Mouse (Mus musculus): Measurements from ENCODE around the gene Glce. TPM values are rescaled to one million over a fixed set of nuclear protein-coding genes. Genes with fewer than 3 reads are reported as not detected.

Gene Glce
- polyA plus RNA-seq, 1 experiment: 3.3 TPM

DNA sequence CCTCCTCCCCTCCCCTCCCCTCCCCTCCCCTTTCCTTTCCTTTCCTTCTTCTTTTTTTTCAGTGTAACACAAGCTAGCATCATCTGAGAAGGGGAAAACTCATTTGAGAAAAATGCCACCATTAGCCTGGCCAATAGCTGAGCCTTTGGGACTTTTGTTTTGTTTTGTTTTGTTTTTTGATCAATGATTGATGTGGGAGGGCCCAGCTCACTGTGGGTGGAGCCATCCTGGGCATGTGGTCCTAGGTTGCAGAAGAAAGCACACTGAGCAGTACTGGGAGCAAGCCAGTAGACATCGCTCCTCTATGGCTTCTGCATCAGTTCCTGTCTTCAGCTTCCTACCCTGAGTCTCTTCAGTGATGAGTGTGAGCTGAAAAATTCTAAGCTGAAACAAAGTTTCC is 86.6 kb downstream of the Glce start:
- Histone ChIP-seq H3K4me1 (ENCODE audit: control insufficient read depth, insufficient read depth, low read length) (no peaks in the 10 kb centered on the region), H3K27ac (ENCODE audit: insufficient read depth, low read depth, low read length) (no peak overlapping the region), H3K27me3 (replicated peaks; ENCODE audit: control insufficient read depth, insufficient read depth, low read length) (no peaks in the 10 kb centered on the region), H3K4me3 (ENCODE audit: insufficient read depth, low read depth, low read length) (no peak overlapping the region), H3K36me3 (ENCODE audit: control insufficient read depth, insufficient read depth, low read length) (no peaks in the 10 kb centered on the region)
- no peak for TF ChIP-seq POLR2A (IDR thresholded peaks at IDR 0.05; ENCODE audit: low read depth, low read length)
- TF ChIP-seq CTCF (conservative IDR thresholded peaks at IDR 0.05; ENCODE audit: insufficient read depth, insufficient read length, low read depth, low read length): no peak
- 82% methylated on average over 1 of the region's 1 CpGs for WGBS
- DNase-seq: no peak

GRCm38 (mm10) chr9:62032206-62032605 is 90.2 kb downstream of the Glce start:
- Histone ChIP-seq H3K4me1 (ENCODE audit: control insufficient read depth, insufficient read depth, low read length) (0 out of 2 replicates have a peak, but pooled peaks cover under 1% of the 10 kb centered on the region), H3K27ac (ENCODE audit: insufficient read depth, low read depth, low read length) (no peak overlapping the region), H3K4me3 (ENCODE audit: insufficient read depth, low read depth, low read length) (no peak overlapping the region), H3K27me3 (replicated peaks; ENCODE audit: control insufficient read depth, insufficient read depth, low read length) (no peaks in the 10 kb centered on the region), H3K36me3 (ENCODE audit: control insufficient read depth, insufficient read depth, low read length) (no peaks in the 10 kb centered on the region)
- no peak for TF ChIP-seq CTCF (conservative IDR thresholded peaks at IDR 0.05; ENCODE audit: insufficient read depth, insufficient read length, low read depth, low read length)
- no peak for TF ChIP-seq POLR2A (IDR thresholded peaks at IDR 0.05; ENCODE audit: low read depth, low read length)
- no peak for DNase-seq
- 97% methylated on average over 3 of the region's 3 CpGs for whole genome bisulfite sequencing

DNA sequence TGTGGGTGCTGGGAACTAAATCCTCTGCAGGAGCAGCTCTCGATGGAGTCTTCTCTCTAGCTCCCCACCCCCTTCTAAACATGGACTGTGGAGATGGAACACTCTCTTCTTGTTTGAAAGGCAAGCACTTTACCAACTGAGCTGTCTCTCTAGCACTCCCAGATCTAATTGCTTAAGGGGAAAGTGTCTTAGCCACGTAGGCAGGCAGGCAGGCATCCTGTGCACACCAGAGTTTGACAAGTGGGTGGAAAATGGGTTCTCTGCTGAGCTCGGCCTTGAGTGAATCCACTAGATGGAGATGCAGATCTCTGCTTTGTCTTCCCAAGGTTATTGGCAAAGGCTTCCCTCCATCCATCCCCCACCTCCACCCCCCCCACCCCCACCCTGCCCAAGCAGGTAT is 94.4 kb downstream of the Glce start:
- Histone ChIP-seq H3K4me3 (ENCODE audit: insufficient read depth, low read depth, low read length) (no peak overlapping the region), H3K27me3 (replicated peaks; ENCODE audit: control insufficient read depth, insufficient read depth, low read length) (no peaks in the 10 kb centered on the region), H3K27ac (ENCODE audit: insufficient read depth, low read depth, low read length) (no peak overlapping the region), H3K4me1 (ENCODE audit: control insufficient read depth, insufficient read depth, low read length) (peaks cover 19% of the 10 kb centered on the region; the same call in 1 of the 2 replicates), H3K36me3 (ENCODE audit: control insufficient read depth, insufficient read depth, low read length) (no peaks in the 10 kb centered on the region)
- no peak for TF ChIP-seq CTCF (conservative IDR thresholded peaks at IDR 0.05; ENCODE audit: insufficient read depth, insufficient read length, low read depth, low read length)
- TF ChIP-seq POLR2A (IDR thresholded peaks at IDR 0.05; ENCODE audit: low read depth, low read length): no peak
- no peak for DNase-seq
- 72% methylated on average over 3 of the region's 3 CpGs for WGBS

GRCm38 (mm10) chr9:62026600-62026999 is 95.9 kb downstream of the Glce start, which contains the start of gene Paqr5:
Gene Paqr5 (minus strand): TSS chr9:62026856.
- WGBS: under 1% methylated on average over 32 of the region's 32 CpGs
- Histone ChIP-seq H3K4me3 (ENCODE audit: insufficient read depth, low read depth, low read length) (peak within 1 kb of the TSS; percentile 79), H3K36me3 (ENCODE audit: control insufficient read depth, insufficient read depth, low read length) (no peaks in the 10 kb centered on the region), H3K27ac (ENCODE audit: insufficient read depth, low read depth, low read length) (peak within 1 kb of the TSS; percentile 90), H3K27me3 (replicated peaks; ENCODE audit: control insufficient read depth, insufficient read depth, low read length) (no peaks in the 10 kb centered on the region), H3K4me1 (ENCODE audit: control insufficient read depth, insufficient read depth, low read length) (peaks cover 32% of the 10 kb centered on the region)
- peak; percentile 90 for DNase-seq
- TF ChIP-seq POLR2A (IDR thresholded peaks at IDR 0.05; ENCODE audit: low read depth, low read length) (peak; percentile 14), CTCF (conservative IDR thresholded peaks at IDR 0.05; ENCODE audit: insufficient read depth, insufficient read length, low read depth, low read length) (no peak)

DNA sequence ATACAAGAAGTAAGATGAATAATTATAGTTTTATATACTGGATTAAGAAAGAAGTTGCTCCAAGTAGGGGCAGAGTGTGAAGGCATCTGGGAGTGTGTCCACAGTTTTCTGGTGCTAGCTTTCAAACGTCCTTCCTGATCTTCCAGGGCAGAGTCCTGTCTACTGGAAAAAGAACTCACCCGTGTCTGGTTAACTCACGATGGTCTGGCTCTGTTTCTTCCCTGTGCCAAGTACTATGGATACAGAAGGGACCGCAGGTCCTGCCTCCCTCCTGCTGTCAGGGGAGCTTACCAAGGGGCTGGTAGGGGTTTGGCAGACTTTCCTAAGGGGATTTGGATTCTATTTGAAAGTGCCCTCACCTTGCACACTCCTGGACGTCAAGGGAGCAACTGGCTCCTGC is 97.4 kb downstream of the Glce start:
- Histone ChIP-seq H3K27ac (ENCODE audit: insufficient read depth, low read depth, low read length) (peak overlapping the region; percentile 88), H3K36me3 (ENCODE audit: control insufficient read depth, insufficient read depth, low read length) (no peaks in the 10 kb centered on the region), H3K27me3 (replicated peaks; ENCODE audit: control insufficient read depth, insufficient read depth, low read length) (no peaks in the 10 kb centered on the region), H3K4me3 (ENCODE audit: insufficient read depth, low read depth, low read length) (peak overlapping the region; percentile 49), H3K4me1 (ENCODE audit: control insufficient read depth, insufficient read depth, low read length) (peaks cover 43% of the 10 kb centered on the region)
- TF ChIP-seq CTCF (conservative IDR thresholded peaks at IDR 0.05; ENCODE audit: insufficient read depth, insufficient read length, low read depth, low read length) (no peak), POLR2A (IDR thresholded peaks at IDR 0.05; ENCODE audit: low read depth, low read length) (no peak)
- peak; percentile 86 for DNase-seq
- 19% methylated on average over 5 of the region's 5 CpGs for WGBS

DNA sequence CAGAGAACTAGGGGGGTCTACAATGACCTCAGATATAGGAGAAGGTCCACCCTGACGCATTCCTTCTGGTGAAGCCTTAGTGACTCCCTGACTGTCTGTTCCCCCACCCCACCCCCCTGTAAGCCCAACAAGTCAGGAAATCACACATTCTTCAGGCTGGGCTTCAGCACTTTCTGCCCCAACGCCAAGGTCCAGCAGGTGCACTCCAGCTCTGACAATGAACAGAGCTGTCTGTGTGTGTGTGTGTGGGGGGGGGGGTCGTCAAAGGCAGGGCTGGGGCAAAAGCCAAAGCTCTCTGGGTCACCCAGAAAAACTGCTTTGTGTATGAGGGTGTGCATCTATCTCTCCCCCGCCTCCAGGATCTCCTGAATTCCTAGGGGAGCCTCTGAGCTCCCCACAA is 98.6 kb downstream of the Glce start:
- H3K27ac ChIP-seq (ENCODE audit: insufficient read depth, low read depth, low read length): peak overlapping the region; percentile 88
- TF ChIP-seq CTCF (conservative IDR thresholded peaks at IDR 0.05; ENCODE audit: insufficient read depth, insufficient read length, low read depth, low read length) (no peak), POLR2A (IDR thresholded peaks at IDR 0.05; ENCODE audit: low read depth, low read length) (no peak)
- peak; percentile 32 for DNase-seq
- no peaks in the 10 kb centered on the region for H3K27me3 ChIP-seq (replicated peaks; ENCODE audit: control insufficient read depth, insufficient read depth, low read length)
- 30% methylated on average over 4 of the region's 4 CpGs for WGBS
- peak overlapping the region; percentile 49 for H3K4me3 ChIP-seq (ENCODE audit: insufficient read depth, low read depth, low read length)
- no peaks in the 10 kb centered on the region for H3K36me3 ChIP-seq (ENCODE audit: control insufficient read depth, insufficient read depth, low read length)
- H3K4me1 ChIP-seq (ENCODE audit: control insufficient read depth, insufficient read depth, low read length): peaks cover 46% of the 10 kb centered on the region

DNA sequence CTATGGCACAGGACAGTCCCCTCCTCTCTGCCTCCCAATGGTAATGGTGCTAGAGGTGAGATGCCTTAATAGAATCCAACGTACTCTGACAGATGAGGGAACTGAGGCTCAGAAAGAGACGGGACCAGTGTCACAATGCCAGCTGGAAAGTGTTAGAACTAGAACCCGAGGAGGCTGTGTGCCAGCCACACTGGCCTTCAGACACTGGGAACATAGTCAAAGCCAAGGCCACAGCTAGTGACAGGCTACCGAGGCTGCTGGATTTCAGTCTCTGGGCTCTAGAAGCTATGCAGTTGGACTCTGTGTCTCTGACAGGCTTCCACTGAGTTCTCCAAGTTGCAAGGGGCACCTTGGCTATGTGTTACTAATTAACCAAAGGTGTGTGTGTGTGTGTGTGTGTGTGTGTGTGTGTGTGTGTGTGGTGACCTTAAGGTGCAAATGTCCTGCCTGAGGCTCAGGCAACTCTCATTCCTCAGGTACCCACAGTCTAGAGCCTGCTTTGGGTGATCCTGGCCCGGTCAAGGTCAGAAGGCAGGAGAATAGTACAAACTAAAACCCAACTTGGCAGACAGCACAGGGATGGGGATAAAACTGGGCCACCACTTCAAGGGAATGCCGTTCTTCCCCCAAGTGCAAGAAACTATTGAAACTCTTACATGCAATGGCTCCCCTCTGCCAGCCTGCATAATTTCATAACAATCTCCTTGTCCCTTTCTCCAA is 99.3 kb downstream of the Glce start:
- H3K27me3 ChIP-seq (replicated peaks; ENCODE audit: control insufficient read depth, insufficient read depth, low read length): no peaks in the 10 kb centered on the region
- 36% methylated on average over 6 of the region's 6 CpGs for WGBS
- peak; percentile 93 for DNase-seq
- H3K4me3 ChIP-seq (ENCODE audit: insufficient read depth, low read depth, low read length): peak overlapping the region; percentile 16; the same call in 1 of the 2 replicates
- no peaks in the 10 kb centered on the region for H3K36me3 ChIP-seq (ENCODE audit: control insufficient read depth, insufficient read depth, low read length)
- H3K4me1 ChIP-seq (ENCODE audit: control insufficient read depth, insufficient read depth, low read length): peaks cover 53% of the 10 kb centered on the region
- TF ChIP-seq CTCF (conservative IDR thresholded peaks at IDR 0.05; ENCODE audit: insufficient read depth, insufficient read length, low read depth, low read length): no peak
- no peak for TF ChIP-seq POLR2A (IDR thresholded peaks at IDR 0.05; ENCODE audit: low read depth, low read length)
- H3K27ac ChIP-seq (ENCODE audit: insufficient read depth, low read depth, low read length): peak overlapping the region; percentile 88
